Mouse (Mus musculus): ENCODE measurements around the gene P2rx3.
A peak's percentile ranks its signal among the peaks of the same experiment; 100 is the strongest.

The P2rx3 gene

DNA sequence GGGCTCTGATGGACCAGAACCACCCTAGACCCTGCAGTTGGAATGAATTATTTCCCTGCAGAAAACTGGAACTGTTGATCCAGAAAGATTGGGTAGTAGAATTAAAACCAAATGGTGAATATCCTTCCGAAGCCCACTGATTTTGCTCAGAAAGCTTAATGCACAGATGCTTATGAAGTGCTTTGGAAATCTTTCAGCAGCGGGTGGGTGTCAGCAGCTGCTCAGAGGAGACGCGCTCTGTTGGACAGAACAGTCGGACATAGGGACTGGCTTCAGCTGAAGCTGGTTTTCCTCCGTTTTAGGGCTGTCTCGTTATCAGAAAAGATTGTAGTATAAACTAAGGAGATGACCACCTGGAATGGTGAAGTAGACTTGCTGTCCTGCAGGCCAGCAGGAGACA, 6.4 kb upstream of the P2rx3 start:
- no peak for DNase-seq (ENCODE audit: low read depth, low spot score)

DNA sequence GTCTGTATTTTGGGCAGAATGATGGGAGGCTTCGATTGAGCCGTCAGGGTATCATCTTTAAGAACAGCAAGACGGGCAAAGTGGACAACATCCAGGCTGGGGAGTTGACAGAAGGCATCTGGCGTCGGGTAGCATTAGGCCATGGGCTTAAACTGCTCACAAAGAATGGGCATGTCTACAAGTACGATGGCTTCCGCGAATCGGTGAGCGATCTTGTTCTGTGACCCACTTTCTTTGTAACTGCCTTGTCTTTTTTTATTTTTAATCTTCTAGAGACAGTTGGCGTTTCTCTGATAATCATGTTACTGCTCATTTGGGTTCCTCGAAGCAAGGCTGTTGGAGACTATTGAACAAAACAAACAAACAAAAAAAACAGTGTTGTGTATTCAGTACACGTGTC, 1.1 kb upstream of the P2rx3 start:
- no peak for DNase-seq (ENCODE audit: low read depth, low spot score)

DNA sequence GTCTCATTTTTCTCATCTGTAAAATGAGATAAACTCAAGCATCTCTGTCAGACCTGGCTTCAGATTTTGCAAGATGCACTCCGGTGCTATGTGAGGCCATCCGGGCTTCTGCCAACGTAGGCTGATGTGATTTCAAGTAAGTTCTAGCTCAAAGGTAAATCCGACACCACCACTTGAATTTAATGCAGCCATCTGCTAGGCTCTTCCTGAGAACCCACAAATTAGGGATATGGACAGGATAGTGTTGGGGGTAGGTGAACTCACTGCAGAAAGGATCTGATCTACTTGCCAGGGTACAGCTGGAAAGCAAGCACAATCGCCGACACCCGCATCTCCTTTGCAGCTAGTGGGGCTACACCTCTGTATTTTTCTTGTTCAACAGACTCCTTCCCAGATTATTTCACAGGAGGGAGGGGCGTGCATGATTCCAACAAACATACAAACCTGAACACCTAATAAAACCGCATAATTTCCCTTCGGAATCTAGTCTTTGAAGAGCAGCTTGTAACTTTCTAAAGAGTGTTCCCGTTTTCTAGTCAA, 685 bp downstream of the P2rx3 start:
- no peak for DNase-seq (ENCODE audit: low read depth, low spot score)

DNA sequence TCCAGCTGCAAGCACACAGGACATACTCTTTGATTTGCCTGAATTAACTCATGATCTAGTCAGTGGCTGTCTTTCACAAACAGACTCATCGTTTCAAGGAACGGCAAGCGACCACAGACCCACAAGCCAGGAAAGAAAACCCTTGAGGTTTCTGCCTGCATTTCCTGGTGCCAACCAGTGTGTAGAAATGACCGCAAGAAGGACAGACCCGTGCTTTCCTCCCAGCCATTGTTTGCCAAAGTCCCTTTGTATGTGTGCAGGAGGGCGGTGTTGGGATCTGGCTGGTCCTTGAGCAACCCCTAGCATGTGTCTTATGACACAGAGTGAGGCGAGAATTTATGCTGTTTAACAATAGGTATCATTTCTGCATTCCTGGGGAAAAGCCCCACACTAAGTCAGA, 3.1 kb downstream of the P2rx3 start:
- no peak for DNase-seq (ENCODE audit: low read depth, low spot score)

DNA sequence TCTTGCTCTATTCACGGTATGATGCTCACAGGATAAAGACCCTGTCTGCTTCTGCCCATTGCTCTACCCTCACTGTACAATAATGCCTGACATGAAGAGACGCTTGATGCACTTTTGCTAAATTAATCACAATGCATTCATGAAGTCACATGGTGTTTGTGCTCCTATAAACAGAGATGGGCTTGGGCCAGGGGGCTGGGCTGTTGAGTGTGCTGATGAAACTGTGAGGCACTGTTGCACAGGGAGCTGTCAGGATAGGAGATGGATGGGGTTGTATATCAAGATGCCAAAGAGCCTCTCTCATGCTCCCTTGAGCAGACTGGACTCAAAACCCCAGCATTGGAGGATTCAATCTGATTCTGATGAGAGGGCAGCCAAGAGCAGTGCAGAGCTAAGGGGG, 4.1 kb downstream of the P2rx3 start:
- no peak for DNase-seq (ENCODE audit: low read depth, low spot score)

DNA sequence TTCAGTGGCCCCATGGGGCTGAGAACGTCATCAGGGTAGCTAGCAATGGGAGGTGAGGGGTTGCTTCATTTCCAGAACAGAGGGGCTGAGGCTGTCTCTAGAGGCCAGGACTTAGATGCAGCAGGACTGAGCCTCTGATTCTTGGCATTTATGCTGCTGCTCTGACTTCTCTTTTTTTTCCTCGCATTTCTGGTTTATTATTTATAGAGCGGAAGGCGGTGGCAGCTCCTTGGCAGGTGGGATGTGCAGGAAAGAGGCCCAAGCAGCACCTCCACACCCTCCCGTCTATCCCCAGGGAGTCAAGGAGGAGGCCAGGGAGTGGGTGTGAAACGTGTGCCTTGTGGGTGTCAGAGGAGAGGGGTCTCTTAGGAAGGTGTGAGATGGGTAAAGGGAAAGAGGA, 6.3 kb downstream of the P2rx3 start:
- DNase-seq (ENCODE audit: low read depth, low spot score): no peak

DNA sequence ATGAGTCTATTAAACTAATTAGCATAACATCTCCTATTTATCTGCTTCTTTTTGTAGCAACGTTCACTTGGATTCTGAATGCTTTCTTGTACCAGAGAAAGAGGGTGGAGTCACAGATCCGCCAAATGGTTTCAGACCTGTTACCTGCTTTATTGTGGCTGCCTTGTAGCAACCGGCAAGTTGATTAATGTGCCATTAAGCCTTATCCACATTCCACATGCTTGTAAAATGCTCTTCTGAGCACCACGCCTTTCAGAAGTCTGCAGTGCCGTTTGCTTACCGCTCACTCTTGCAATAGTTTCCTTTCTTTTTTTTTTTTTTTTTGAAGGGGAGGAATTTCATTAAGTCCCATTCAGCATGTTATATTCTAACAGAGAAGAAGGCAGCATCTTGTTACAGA, 7.4 kb downstream of the P2rx3 start:
- DNase-seq (ENCODE audit: low read depth, low spot score): no peak

DNA sequence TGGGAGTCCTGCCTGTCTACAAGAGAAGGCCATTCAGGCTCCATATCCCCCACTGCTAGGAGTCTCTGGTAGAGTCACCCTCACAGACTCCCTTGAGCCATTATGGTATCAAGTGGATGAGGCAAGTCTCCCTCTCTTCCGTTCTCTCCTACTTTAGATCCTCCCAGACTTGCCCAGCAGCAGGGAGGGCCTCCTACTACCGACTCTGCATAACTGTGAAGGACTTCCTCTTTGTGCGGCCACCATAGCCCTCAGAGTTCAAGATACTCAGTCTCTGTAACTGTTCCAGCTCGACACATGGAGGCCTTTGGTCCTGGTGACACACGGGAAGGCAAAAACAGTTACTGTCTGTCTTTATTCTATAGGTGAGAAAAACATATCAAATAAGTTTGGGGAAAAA, 10.0 kb downstream of the P2rx3 start:
- DNase-seq (ENCODE audit: low read depth, low spot score): no peak

DNA sequence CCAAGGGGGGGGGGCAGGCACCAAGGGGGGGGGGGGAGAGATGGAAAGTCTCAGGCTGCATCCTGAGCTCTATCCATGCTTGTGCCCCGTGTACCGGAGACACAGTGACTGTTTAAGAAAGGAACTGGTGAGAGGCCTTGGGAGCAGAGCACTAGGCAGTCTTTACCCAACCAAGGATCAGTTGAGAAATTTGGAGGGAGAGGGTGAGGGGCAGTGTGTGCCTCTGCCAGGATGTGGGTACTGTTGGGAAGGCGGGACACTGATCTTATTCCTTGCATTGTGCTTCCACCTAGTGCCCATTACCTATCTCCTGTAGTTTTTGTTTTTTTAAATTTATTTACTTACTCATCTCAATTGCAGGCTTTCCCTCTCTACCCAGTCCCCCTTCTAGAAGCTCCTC, 11.1 kb downstream of the P2rx3 start:
- no peak for DNase-seq (ENCODE audit: low read depth, low spot score)

DNA sequence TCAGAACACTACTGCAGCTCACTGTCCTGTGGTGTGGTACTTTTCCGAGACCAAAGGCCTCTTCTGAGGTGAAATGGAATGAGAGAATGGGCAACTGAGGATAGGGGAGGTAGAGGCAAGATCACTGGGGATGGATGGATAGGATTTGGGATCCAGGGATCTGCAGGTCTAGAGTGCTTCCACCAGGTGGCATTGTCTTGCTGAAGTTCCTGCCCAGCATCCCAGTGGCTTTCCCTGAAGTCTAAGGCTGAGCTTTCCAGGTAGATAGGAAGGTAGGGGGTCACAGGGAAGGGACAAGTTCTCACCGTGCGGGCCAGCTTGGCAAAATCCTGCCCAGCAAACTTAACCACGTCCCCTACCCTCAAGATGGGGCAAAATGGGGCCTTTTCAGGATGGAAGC, 15.2 kb downstream of the P2rx3 start:
- no peak for DNase-seq (ENCODE audit: low read depth, low spot score)

DNA sequence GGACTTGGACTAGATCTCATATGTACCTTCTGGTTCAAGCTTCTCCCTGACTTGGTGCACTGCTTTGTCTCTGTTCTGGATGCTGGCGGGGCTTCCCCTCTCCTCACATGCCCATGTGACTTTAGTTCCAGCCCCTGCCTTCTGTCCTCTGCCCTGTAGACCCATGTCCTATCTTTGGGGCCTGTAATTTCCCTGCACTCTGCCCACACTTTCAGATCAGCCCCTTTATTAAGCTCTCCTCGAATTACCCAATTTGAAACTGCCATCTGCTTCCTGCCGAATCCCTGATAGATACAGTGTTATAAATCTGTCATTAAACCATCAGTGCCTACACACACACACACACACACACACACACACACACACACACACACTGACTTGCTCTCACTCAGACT, 22.7 kb downstream of the P2rx3 start:
- no peak for DNase-seq (ENCODE audit: low read depth, low spot score)

DNA sequence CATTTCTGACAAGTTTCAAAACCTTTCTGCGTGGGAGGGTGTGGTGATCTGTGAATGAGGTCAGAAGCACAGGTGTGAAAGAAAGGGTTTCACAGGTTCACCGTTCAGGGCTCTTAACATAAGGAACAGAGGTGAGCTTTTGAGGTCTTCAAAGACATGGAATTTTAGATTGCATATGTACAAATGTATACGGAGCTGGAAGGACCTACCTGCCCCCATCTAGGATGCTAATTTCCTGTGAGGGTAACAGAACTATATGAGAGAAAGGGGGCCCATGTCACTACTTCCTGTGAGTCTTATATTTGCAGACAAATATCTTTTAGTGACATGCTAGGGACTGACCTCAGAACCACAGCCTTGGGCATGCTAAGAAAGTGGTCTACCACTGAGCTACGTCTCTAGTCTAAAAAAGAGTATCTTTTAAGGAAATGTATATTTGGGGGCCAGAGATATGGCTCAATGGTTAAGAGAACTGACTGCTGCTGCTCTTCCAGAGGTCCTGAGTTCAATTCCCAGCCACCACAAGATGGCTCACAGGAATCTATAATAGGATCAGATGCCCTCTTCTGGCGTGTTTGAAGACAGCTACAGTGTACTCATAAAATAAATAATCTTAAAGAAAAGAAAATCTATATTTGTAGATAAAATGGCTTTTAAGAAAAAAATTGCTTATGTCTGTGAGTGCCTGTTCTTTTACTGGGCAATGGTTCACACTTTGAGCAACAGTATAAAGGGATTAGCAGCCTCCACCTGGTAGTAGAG, 23.3 kb downstream of the P2rx3 start:
- DNase-seq (ENCODE audit: low read depth, low spot score): no peak

DNA sequence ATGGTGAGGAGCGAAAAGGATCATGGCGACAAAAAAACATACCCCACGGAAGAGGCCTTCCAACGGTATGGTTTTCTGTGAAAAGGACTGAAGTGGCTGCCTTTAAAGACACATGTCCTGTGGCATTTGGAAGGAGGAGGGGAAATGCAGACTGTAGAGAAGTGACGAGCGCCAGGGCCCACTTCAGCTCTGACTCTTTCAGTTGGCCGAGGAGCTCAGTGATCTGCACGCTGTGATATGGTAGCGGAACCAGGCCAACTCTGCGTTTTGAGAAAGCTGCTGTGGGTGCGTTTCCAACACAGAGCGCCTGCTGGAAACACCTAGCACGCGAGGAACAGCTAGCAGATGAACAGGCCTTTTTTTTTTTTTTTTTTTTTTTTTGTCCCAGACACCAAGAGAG, 24.6 kb downstream of the P2rx3 start:
- DNase-seq (ENCODE audit: low read depth, low spot score): peak; percentile 34

DNA sequence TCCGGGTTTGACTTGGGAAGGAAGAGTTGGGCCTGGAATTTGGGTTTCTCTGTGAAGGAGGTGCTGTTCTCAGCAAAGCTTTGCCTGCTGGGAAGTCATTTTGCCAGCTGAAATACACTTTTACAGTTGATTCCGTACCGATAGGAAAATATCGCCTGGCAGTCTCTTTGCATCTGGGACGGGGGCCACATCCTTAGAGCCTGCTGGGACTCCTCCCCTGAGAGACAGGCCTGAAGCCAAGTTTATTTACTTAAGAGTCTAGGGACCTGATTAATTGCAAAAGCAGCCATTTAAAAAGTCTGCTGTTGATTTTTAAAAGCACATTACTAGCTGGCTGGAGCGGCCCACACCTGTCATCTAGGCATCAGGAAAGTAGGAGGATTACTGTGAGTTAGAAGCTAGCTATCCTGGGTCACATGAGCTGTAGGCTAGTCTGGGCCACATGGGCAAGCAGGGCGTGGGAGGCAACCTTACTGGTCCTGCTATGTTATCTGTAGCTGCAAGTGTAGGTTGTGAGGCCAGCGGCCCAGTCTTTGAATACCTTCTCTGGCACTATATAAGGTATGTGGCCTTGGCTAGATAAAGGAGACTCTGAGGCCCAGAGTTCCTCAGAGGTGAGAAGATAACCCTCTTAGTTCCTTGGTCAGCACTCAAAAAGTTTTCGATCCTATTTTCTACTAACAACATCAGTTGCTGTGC, 25.2 kb downstream of the P2rx3 start:
- peak; percentile 30 for DNase-seq (ENCODE audit: low read depth, low spot score)

DNA sequence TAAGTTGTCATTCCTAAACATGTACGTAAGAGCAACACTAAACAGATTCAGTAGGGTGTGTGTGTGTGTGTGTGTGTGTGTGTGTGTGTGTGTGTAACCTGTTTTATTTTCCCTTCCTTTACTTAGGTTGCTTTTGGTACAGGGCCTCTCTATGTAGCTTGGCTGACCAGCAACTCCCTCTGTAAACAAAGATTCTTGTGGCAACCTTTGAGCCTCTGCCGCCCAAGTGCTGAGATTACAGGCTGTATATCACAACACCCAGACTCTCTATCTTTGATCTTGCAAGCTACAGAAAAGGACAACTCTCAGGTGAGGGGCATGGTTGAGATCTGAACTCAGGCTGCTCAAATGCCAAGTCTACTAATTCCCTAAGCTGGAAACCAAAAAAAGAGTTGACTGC, 28.1 kb downstream of the P2rx3 start:
- no peak for DNase-seq (ENCODE audit: low read depth, low spot score)

DNA sequence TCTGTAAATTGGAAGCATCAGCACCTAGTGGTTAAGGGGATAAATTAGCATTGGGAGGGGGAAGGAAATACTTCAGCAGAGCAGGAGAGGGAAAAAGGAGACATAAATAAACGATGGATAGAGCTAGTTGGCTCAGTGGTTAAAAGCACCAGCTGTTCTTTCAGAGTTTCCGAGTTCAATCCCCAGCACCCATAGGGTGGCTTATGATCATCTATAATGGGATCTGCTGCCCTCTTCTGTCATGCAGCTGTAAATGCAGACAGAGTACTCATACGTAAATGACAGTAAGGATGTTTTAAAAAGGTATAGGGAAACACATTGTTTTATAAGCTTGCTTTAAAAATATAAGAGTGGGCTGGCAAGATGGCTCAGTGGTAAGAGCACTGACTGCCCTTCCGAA, 29.5 kb downstream of the P2rx3 start:
- DNase-seq (ENCODE audit: low read depth, low spot score): no peak

DNA sequence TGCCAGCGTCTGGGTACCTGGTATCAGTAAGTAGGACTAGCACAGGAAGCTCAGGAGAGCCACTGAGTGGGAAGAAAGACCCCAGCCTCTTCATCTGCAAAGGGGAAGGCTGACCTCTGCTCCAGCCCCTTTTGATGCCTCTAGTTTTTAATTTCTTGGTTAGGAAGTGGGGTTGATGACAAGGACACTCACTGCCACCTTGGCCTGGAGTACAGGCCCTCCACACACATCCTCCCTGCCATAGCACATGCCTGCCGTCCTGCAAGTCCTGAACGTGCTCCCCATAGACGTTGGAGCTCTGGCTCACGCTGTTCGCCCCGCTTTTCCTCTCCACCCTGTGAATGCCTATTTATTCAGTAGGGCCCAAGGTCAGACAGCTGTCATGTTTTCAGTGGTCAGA, 30.7 kb downstream of the P2rx3 start:
- no peak for DNase-seq (ENCODE audit: low read depth, low spot score)

DNA sequence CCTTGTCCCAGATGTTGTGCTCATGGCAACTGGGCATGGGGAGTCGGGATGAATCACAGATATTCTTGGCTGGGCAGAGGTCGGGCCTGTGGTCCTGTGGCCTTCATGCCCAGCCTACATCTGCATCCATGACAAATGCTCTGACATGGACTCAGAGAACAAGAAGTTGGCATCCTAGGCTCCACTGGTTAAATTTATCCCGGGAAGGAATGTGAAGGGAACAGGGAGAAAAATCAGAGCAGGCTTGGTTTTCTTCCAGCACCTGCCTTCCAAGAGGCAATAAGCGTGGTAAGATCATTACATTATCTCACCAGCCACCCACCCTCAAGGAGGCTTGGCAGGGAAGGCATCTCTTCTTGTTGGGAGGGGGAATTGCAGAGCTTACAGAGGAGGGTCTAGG, 32.9 kb downstream of the P2rx3 start:
- DNase-seq (ENCODE audit: low read depth, low spot score): no peak

DNA sequence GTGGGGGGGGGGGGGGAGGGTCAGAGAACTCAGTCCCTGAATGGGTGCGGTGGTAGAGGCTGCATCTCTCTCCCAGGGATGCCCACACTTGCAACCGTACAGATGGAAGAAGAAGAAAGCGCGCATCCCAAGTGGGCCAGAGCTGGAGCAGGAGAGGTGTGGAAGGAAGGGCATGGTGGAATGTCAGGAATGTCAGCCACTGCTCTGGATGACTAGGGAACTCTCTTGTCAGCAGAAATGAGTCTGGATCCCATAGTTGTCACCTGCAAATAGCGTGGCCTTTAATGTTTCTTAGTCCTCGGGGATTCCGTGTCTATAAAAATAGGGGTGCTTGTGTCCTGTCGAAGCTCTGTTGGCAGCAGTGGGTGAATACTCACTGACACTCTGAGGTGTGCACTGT, 34.7 kb downstream of the P2rx3 start:
- no peak for DNase-seq (ENCODE audit: low read depth, low spot score)

DNA sequence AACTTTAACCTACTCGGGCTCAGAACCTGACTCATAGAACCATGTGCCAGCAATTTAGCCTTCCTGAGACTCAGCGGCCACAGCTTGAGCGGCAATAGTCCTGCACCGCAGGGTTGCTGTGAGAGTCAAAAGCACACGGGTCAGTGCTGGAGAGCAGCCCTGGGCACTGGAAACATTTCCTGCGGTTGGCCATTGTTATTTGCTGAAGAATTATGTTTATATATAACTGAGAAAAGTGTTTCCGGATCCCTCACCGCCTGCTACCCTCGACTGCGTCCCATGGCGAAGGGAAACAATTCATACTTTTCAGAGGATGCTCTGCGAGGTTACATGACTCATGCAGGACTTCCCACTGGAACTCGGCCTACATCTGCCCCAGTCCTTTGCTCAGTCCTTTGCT, 35.8 kb downstream of the P2rx3 start:
- no peak for DNase-seq (ENCODE audit: low read depth, low spot score)

DNA sequence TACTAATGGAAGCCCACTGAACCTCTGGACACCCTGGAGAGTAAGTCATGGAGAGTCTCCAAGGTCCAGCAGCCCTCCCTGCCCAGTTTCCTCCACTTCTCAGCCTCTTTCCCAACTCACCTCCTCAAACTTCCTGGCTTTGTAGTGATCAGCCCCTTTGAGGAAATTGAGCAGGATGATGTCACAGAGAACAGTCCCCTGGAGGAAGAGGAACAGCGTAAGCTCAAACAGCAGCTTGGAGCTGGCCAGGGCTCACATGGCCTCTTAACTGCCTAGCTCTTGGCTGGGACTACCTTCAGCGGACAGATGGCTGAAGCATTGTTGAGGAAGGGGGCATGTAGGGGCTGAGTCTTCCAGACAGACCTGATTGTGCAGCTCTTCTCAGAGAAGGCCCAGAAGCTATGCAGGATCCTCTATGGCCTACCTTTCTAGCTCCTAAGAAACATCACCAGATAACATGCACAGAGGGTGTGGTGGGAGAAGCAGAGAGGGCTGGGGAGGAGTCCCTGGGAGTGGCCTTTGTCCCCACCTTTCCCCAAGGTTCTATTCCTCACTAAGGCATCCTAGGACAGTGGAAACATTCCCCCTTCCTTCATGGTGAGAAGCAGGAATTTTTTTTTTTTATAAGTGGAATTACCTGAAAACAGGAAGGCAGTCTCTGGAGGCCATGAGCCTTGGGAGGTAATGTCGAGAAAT, 37.6 kb downstream of the P2rx3 start:
- DNase-seq (ENCODE audit: low read depth, low spot score): no peak

DNA sequence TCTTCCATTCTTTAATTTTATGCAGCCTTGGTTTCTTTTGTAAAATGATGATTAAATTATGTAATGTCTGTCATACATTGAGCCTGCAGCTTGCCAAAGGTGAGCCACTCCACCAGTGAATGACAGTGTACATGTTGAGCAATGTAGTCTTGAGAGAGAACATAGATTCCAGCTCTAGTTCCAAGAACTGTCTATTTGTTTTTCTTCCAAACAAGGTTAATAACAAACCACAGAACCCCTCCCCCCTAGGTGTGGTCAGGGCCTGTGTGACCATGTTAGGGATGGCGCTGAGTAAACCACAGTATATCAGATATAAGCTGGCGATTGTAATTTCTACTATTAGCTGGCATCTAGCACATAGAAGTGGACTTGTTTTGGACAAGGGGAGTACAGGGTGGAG, 40.9 kb downstream of the P2rx3 start:
- DNase-seq (ENCODE audit: low read depth, low spot score): no peak

DNA sequence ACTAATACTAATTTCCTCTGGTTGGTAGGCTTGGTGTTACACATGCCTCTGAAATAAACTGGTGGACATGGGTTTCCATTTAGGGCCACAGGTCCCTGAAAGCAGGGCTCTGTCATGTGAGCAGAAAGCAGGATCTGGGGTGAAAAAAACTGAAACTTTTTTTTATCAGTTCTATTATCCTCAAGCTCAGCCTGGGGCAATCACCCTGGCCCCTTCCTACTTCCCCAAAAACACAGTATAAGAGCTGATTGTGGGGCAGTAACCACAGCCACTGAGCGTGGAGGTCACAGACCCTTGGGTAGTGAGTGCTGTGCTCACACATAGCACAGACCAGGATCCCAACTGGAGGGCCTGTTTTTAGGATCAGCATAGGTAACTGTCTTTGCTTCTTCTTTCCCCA, 49.3 kb downstream of the P2rx3 start, which contains the start of gene Prg3:
TSS of gene Prg3 (plus strand) at position 286 of the 400 bp plus-strand sequence.
- no peak for DNase-seq (ENCODE audit: low read depth, low spot score)
